Mouse (Mus musculus) stomach, embryonic 15.5 days (tissue): Measurements from ENCODE around the gene Plk3. TPM values are rescaled to one million over a fixed set of nuclear protein-coding genes. Genes with fewer than 3 reads are reported as not detected.

Source experiments
- ATAC-seq: fragments of 200-750 bp; cut with Nextera tagmentation; 2 replicates; pipeline ENCODE4 v1.8.0; 2017; ENCODE audit warnings: low read depth, moderate number of reproducible peaks, moderate TSS enrichment; ENCODE audit not compliant: insufficient read depth, low FRiP score
- H3K27ac ChIP-seq: fragments of 300-500 bp; sonication (generic); 2 replicates; pipeline ENCODE4 v1.5.1; 2015; ENCODE audit warnings: mild to moderate bottlenecking, inconsistent platforms
- H3K27me3 ChIP-seq: fragments of 300-500 bp; sonication (generic); replicated peaks from 2 replicates; pipeline ENCODE4 v1.6.1; 2015; ENCODE audit warnings: inconsistent platforms
- H3K36me3 ChIP-seq: fragments of 300-500 bp; sonication (generic); 2 replicates; pipeline ENCODE4 v1.6.1; 2015; ENCODE audit warnings: inconsistent platforms
- H3K4me1 ChIP-seq: fragments of 300-500 bp; sonication (generic); 2 replicates; pipeline ENCODE4 v1.6.1; 2015; ENCODE audit warnings: inconsistent platforms
- H3K4me2 ChIP-seq: fragments of 300-500 bp; sonication (generic); 2 replicates; pipeline ENCODE4 v1.6.1; 2015; ENCODE audit warnings: mild to moderate bottlenecking, inconsistent platforms
- H3K4me3 ChIP-seq: fragments of 300-500 bp; sonication (generic); replicated peaks from 2 replicates; pipeline ENCODE4 v1.5.1; 2015; ENCODE audit warnings: inconsistent platforms
- H3K9ac ChIP-seq: fragments of 300-500 bp; sonication (generic); 2 replicates; pipeline ENCODE4 v1.6.1; 2015; ENCODE audit warnings: inconsistent platforms
- H3K9me3 ChIP-seq: fragments of 300-500 bp; sonication (generic); 2 replicates; pipeline ENCODE4 v1.6.1; 2016; ENCODE audit warnings: inconsistent platforms
- WGBS: fragments of 180-500 bp; shearing (Covaris S2); methylation state at CpG from one replicate; pipeline ENCODE4 v1.1.7; 2015; 5-methylcytosine and 5-hydroxymethylcytosine counted together
- microRNA-seq: library from miRNA; unstranded; fragments of <30 nt; microRNA quantifications from one replicate; pipeline ENCODE4, GENCODE M21; 2016
- polyA plus RNA-seq: library from polyadenylated mRNA; unstranded; fragments of >200 nt; fragmentation: Nextera tagmentation; extraction: Ambion mirVana; gene quantifications from 2 replicates; pipeline ENCODE4 v1.2.1, GENCODE M21; 2015

The Plk3 gene
- polyA plus RNA-seq, 1 experiment from 2014 or later, result 4.7 TPM

DNA sequence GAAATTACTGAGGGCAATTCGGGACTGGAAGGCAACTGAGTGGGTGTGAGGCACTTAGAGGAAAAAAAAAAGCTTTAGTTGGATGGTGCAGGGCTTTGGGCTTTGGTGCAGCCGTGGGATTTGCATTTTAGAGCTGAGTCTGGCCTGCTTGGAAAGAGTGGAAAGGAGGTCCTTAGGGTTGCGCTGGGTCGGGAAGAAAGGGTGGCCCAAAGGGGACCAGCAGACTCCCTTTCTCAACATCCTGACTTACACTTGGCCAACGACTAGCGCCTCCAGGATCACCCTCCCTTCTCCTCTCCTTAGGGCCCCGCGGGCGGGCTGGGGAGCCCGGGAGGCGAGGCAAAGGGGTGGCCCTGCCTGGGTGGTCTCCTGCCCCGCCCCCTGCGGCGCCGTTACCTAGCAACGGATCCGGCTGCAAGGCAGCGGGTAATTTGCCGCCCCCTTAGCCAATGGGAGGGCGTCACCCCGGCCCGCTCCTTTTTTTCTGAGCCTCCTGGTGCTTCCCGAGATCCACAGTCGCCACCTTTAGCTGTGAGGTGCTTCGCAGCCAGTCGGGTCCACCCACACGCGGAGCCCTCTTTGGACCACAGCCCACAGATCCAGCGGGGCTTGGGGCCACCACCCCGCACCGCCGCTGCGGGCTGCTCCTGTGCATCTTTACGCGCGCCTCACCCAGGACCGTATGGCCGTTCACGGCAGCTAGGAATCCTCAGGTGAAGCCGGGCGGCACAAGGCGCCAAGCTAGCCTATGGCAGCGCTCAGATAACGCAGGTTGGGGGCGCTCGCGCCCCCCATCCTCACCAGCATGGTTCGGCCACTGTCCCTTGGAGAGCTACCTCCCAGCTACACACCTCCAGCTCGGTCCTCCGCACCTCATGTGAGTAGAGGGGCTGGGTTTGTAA lies 38.0 kb downstream of the Plk3 start, which contains the start of gene Ptch2:
TSS of gene Ptch2 (plus strand) at position 525 of the 902 bp plus-strand sequence.
- under 1% methylated on average over 46 of the region's 50 CpGs for WGBS
- peak within 1 kb of the TSS; percentile 96 for H3K4me2 ChIP-seq
- H3K9me3 ChIP-seq, result no peaks in the 10 kb centered on the region
- H3K27ac ChIP-seq, result peak within 1 kb of the TSS; percentile 74
- peak within 1 kb of the TSS; percentile 36 for H3K9ac ChIP-seq
- H3K36me3 ChIP-seq, result no peaks in the 10 kb centered on the region
- H3K4me3 ChIP-seq, result peak within 1 kb of the TSS; percentile 62
- H3K27me3 ChIP-seq, result no peaks in the 10 kb centered on the region
- ATAC-seq, result peak; percentile 69
- H3K4me1 ChIP-seq, result peaks cover 17% of the 10 kb centered on the region; the same call in 1 of the 2 replicates

DNA sequence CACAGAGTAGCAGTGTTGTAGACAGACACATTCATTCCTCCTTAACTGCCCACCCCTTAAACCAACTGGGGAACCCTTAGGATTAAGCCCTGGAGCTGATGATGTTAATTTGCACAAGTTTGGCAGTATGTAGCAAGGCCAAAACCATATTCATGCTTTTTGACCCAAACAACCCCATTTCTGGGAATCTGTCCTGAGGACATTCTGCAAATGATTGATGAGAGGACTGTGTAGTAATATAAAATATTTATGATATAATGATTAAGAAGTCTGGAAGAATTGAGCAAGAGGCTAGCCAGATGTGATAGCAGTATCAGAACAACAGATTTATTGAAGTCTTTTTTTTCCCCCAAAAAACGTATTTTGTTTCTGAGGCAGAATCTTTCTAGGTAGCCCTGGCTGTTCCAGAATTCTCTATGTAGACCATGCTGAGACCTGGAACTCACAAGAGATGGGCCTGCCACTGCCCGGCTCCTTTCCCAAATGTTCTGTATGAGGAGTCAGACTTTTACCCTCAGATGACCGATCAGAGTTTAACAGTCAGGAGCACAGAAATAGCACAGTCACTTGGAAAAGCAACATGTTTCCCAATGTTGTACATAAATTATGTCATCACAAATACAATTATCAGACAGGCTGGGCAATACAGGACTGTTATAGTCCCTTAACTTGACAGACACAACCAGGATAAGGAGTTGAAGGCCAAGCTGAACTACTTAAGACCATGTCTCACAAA lies 39.0 kb downstream of the Plk3 start:
- no peak overlapping the region for H3K4me3 ChIP-seq
- 53% methylated on average over 3 of the region's 3 CpGs for WGBS
- no peak for ATAC-seq
- H3K4me1 ChIP-seq, result peaks cover 17% of the 10 kb centered on the region; the same call in 1 of the 2 replicates
- no peaks in the 10 kb centered on the region for H3K27me3 ChIP-seq
- H3K36me3 ChIP-seq, result no peaks in the 10 kb centered on the region
- H3K4me2 ChIP-seq, result peak overlapping the region; percentile 96; the same call in 1 of the 2 replicates
- H3K9ac ChIP-seq, result no peak overlapping the region
- H3K27ac ChIP-seq, result peak overlapping the region; percentile 74; the same call in 1 of the 2 replicates
- no peaks in the 10 kb centered on the region for H3K9me3 ChIP-seq

DNA sequence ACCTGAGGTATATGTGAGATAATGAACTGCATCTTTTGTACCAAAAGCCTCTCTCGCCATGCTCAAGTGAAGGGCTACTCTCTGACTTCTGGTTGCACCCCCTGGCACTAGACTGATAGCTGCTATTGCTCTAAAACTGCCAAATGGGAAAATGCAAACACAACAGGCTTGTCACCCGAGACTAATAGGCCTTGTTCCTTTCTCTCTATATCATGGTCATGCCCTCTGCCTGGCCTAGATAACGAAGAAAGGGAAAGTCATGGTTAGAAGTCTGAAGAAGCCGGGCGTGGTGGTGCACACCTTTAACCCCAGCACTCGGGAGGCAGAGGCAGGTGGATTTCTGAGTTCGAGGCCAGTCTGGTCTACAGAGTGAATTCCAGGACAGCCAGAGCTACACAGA lies 43.2 kb downstream of the Plk3 start:
- Histone ChIP-seq H3K9me3 (no peaks in the 10 kb centered on the region), H3K9ac (no peak overlapping the region), H3K36me3 (no peaks in the 10 kb centered on the region), H3K27me3 (no peaks in the 10 kb centered on the region), H3K4me1 (peaks cover 9% of the 10 kb centered on the region; the same call in 1 of the 2 replicates), H3K4me3 (no peak overlapping the region), H3K27ac (no peak overlapping the region), H3K4me2 (no peak overlapping the region)
- WGBS, result 60% methylated on average over 7 of the region's 7 CpGs
- ATAC-seq, result no peak

DNA sequence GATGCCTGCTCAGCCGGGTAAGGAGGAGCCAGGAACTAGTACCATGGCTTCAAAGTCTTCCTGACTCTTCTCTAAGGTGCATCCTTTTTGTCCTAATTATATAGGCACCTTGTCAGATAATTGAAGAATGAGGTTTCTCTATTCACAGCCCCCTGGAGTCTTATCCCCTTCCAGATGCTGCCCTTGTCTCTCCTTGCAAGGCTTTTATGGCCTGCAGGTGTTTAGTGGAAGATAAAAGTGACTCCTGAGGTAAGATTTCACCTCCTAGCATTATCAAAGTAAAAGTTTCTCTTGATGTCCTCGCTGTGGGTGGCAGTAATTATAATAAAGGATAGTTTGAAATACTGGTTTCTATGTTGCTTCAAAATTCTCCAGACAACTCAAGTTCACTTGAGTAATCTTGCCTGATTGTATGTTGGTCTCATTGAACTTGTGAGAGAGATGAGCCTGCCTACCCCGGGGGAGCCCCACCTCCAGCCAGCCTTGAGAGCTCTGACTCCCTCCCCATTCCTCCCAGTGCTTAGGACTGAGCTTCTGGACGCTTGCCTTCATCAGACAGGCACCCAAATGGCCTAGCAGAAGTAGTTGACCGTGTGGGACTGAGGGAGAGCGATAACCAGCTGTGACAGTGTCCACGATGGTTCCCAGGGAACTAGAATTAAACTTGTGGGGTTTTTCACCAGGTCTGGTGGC lies 45.7 kb downstream of the Plk3 start:
- H3K27me3 ChIP-seq, result no peaks in the 10 kb centered on the region
- H3K4me1 ChIP-seq, result 0 out of 2 replicates have a peak, but pooled peaks cover 6% of the 10 kb centered on the region
- H3K9me3 ChIP-seq, result no peaks in the 10 kb centered on the region
- WGBS, result 72% methylated on average over 7 of the region's 7 CpGs
- no peak overlapping the region for H3K27ac ChIP-seq
- H3K4me3 ChIP-seq, result no peak overlapping the region
- H3K9ac ChIP-seq, result no peak overlapping the region
- no peak overlapping the region for H3K4me2 ChIP-seq
- no peak for ATAC-seq
- no peaks in the 10 kb centered on the region for H3K36me3 ChIP-seq

Small RNA genes lying within 50 kb of the gene (microRNA-seq; reads per million reads assigned to microRNA genes)
- not detected for gene Gm22398

Other genes with a start within 250 kb of the Plk3 start
- gene Urod, start 139.6 kb downstream of the Plk3 start, polyA plus RNA-seq, result 82.0 and 97.4 TPM in 2 replicates
- gene Hectd3, start 138.6 kb downstream of the Plk3 start, polyA plus RNA-seq, result 10.0 and 10.1 TPM in 2 replicates
- 35.3 and 36.4 TPM in 2 replicates for gene Eif2b3, start 114.6 kb downstream of the Plk3 start, polyA plus RNA-seq
- gene Ptch2, start 37.9 kb downstream of the Plk3 start, polyA plus RNA-seq, result 6.5 and 7.0 TPM in 2 replicates
- 6.7 and 7.6 TPM in 2 replicates for gene Btbd19, start 8.2 kb downstream of the Plk3 start, polyA plus RNA-seq
- gene Tctex1d4, start 7.2 kb downstream of the Plk3 start, polyA plus RNA-seq, result 0.24 TPM in 1 of 2 replicates, not detected in the other
- gene Rps8, start 22.3 kb upstream of the Plk3 start, polyA plus RNA-seq, result 968 and 983 TPM in 2 replicates
- gene Kif2c, start 48.7 kb upstream of the Plk3 start, polyA plus RNA-seq, result 40.4 and 47.7 TPM in 2 replicates
- gene Tmem53, start 118.0 kb upstream of the Plk3 start, polyA plus RNA-seq, result 13.2 and 13.5 TPM in 2 replicates
- gene Armh1, start 118.2 kb upstream of the Plk3 start, polyA plus RNA-seq, result 0.32 and 0.46 TPM in 2 replicates